Mouse (Mus musculus) hindlimb bud, embryonic 11.5 days (tissue): ENCODE data around the gene Gad1.

ENCODE experiments used
- DNase-seq: peaks from one replicate; pipeline ENCODE4 v3.0.0-alpha.2; 2012; ENCODE audit warnings: low read depth, low spot score; ENCODE audit errors: extremely low spot score

Gene Gad1

DNA sequence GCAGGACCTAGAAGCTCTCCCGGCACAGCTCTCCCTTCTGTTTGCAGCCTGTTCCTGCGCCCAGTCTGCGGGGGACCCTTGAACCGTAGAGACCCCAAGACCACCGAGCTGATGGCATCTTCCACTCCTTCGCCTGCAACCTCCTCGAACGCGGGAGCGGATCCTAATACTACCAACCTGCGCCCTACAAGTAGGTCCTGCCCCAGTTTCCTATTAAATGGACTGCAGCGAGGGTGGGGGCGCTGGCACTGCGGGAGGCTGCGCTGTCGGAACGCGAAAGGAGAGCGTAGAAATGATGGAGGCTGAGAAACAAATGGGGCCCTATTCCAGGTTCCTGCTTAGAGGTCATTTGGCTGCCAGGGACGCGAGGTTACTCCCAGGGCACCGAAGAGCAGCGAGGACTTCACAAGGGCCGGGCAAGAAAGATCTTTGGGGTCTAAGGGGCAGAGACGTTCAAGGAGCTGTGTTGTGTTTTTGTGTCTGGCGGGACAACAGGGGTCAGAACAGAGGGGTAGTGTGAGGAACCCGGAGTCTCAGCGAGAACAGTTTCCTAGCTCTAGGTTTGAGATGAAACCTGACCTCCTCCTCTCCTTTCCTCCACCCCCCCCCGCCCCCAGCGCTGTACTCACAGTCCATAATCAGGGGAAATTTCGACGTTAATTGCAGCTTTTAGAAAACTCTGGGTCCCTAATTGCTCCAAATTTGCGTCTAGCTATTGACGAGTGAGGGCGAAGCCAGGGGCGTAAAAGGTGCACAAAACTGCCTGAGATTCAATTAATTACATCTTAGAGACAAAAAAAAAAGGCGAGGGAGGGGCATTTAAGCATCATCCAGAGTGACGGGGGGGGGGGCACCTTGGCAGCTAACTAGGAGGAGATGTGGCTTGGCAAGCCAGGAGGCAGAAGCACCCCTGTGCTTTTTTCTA, 11.1 kb downstream of the Gad1 start:
- no peak for DNase-seq

DNA sequence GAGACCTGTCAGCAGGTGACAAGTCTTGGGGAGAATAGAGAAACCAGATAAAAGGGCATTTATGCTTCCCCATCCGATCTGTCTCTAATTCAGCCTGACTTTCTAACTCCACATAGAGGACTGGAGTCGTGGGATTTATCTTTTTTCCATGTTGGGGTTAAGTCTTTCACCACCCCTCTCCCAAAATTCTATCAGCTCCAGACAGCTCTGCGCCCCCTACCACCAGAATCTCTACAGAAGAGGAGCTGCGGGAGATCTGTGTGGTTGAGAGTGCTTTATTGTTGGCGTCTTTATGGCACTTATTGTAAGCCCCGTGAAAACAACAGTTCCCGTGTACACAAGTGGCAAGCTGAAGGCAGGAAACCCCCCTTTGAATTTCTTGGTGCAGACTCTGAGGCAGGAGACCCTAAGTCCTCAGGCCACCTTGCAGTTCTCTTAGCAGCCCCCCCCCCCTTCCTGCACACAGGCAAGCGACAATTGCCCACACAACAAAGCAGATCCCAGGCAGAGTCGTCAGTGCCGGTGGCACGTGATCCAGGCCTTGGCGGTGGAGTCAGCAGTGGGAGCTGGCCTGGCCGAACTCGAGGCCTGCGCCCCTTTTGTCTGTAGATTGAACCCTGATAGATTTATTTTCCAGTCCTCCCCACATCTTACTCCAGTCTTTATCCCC, 11.9 kb downstream of the Gad1 start:
- DNase-seq: no peak

DNA sequence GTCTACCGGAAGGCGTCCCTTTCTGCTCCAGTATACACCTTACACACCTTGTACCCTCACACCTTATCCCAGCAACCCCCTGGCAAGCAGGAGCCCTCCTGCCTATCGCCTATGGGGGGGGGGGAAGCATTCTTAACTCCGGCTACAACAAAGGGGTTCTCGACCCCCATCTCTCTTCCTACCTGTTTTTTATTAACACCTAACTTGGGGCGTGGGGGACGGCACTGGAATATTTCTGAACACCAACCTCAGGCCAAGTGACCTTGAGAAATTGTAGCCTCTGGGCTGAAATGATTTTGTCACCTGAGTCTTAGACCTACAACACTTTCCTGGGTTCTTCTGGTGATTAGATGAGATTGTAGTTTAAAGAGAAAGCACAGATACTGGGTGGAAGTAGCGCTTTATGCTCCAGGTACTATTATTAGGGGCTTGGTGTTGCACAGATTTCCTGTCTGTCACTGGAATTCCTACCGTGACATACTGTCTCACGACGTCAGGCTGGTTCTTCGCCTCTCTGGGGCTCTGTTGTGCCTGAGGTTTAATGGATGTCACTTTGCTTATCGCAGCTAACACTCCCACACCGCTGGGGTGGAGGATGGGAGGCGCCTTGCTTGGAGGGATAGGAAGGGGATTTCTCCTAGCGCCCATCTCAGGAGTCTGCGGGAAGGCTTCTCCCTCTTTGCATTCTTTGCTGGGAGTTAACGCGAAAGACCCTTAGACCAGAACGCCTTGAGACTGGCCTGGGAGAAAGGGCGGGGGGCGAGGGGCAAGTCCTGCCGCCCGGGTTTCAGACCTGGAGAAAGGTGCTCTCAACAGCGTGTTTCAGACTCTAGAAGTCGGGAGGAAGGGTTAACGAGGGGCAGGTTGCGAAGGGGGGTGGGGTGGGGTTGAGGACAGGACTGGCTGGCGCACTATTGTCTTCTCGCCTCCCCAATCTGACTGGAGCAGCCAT, 13.1 kb downstream of the Gad1 start:
- DNase-seq: no peak

DNA sequence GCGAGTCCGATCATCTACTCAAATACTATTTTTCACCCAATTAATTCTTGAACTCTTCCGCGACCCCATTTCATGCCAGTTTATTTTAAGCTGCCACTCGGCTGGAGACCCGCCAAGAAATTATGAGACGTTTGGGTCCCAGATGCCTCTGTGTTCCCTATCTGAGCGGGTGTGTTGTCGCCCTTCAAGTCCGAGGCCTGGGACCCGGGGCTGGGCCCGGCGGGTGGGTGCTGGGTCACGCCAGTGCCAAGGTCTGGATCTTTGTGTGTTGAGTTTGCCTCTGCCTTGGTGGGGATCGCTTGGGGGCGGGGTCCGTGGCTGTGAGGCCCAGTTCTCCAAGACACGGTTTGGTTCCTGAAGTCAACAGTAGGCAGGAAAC, 13.7 kb downstream of the Gad1 start:
- DNase-seq: no peak

DNA sequence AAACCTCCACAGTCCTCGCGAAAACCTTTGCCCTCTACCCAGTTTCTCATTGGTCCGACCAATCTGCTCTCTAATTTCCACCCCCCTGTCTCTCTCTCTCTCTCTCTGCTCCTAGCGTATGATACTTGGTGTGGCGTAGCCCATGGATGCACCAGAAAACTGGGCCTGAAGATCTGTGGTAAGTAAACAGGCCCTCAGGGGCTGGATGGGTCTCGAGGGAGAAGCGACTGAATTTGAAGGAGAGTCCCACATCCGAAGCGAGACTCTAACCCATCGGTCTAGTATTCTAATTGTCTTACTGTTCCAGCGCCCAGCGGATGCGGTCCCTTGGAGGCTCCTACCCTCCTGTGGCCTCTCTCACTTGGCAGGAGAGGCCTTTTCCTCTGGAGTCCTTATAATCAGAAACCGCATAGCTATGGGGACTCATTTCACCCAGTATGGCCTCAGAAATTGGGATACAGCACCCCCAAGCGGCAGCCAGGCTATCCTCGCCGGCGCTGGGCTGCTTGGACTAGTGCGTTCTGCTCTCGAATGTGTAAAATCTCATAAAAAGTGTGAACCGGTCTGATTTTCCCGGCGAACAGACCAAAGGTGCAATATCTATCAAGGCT, 14.3 kb downstream of the Gad1 start:
- no peak for DNase-seq

DNA sequence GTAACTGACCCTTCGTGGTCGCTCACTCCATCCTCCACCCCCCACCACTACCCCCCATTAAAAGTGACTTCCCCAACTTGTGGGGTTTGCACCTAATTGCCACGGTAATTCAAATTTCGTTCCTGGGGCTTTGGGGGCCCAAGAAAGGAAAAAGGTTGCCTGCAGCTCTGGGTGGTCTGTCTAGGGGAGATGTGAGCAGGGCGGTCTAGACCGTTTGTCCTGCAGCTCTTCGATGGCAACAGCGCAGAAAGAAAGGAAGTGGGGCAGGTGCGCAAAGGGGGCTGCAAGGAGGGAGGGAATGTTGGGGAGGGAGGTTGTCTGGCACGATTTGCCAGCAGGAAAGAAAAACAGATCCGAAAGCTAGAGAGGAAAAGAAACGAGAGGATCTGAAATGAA, 14.8 kb downstream of the Gad1 start:
- no peak for DNase-seq

DNA sequence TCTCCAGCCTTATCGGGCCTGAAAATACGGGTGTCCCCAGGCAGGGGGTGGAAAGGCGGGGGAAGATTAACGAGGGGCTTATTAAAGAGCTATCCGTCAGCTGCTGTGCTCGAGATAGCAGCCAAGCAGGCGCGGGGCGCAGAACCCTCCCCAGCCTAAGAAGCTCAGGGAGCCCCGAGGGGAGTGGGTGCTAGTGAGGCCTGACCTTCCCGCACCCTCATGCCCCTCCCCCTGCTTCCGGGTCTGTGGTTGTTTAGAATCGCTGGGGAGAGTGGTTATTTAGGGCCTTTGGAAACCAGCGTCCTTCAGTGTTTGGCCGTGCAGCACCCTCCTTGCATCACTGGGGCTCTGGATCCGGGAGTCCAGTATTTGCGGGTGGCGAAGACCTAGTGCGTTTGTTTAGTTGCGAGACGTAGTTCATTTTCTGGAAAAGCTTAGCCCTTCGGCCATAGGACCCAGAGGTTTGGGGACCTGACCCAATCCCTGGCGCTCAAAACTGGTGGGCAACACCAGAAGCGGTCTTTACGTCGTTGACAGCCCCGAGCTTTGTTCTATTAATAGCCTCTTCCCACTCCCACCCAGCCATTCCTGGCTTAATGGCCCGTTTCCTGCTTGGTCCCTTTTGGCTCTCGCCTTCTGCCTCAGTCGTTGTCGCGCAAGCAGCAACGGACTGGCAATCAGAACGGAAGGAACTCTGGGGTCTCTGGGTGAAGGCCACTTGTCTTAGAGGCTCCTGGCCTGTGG, 15.5 kb downstream of the Gad1 start:
- DNase-seq: no peak

DNA sequence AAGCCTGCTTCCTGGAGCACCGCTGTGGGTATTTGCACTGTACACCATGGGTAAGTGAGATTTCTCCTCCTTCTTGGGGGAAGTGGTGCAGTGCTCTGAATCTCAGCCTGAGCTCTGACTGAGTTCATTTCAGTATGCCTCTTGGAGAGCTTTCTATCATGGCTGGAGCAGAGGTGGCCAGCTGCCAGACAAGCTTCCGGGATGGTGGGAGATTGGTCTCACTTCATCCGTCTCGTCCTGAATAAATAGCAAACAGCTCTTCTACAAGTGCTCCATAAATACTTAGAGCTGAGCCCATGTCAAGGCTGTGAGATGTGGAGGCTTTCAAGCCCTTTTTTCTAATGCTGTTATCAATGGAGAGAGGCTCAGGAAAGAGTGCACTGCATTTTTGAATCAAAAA, 18.8 kb downstream of the Gad1 start:
- no peak for DNase-seq

DNA sequence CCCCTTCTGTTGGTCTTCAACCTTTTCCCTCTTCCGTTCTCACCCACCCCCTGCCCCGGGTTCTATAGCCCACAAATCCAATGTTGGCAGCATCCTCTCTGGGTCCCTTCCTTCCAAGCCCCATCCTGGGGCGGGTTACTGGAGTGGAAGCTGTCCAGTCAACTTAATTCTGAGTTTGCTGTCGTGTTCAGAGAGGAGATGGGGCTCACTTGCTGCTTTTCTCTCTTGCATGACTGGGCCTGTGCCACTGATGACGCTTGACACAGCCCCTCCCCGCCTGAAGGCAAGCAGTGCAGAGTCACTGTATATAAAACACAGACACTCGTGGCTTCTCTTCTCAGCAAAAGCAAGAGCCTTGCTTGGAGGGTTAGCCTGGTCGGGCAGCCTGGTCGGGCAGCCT, 19.4 kb downstream of the Gad1 start:
- no peak for DNase-seq

DNA sequence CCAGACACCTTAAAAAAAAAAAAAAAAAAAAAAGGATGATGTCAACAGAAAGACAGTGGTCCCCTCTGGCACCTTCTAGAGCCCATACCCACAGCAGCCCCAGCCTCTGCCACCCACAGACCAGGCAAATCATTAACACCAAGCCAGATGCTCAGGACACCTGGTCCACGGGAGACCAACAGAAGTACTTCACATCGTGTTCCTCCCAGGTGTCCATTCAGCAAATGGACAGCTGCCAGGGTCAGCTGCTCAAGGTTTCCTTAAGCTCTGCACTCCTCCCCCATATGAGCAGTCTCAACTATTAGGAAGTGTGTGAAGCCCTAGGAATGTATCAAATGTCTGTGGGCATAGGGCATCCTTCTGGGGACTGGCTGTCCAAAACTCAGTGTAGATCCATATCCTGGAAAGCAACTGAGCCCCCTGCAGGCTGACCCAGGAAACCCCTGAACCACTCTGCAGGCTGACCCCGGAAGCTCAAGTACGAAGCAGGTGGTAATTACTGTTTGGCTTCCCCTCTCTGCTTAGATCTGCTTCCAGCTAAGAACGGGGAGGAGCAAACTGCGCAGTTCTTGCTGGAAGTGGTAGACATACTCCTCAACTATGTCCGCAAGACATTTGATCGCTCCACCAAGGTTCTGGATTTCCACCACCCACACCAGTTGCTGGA, 20.8 kb downstream of the Gad1 start:
- no peak for DNase-seq

DNA sequence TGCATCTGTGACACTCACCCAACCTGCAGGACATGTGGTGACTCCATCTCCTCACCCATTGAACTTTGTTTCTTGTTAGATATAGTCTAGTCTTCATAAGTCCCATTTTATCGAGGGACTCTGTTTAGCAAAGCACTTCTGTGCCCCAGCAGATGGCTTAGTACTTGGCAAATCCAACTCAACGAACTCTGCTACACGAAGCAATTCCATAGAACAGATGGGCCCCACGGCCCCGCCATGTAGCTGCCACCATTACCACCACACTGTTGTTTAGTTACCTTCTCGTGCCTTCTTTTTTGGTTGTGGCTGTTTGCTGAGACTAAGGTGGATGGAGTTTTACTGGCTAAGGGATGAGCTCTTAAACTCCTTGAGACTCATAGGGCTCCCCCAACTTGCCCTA, 35.3 kb downstream of the Gad1 start:
- DNase-seq: no peak

DNA sequence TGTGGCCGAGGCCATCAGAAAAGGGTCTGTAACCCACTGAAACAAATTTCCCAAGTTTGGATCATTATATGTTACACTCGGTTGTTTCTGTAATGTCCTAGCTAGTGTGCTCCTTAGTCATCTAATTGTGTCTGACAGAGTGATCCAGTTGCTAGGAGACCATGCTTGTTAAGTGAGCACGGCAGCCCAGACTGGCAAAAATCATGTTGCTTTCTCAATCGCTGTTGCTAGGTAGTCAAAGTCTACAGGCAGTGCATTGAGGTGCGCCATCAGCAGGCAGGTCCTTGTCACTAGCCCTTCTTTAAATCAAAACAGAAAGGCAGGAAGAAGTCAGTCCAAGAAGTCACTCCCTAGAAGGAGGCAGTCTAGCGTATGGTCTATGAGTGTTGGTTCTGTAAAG, 39.6 kb downstream of the Gad1 start:
- DNase-seq: no peak

DNA sequence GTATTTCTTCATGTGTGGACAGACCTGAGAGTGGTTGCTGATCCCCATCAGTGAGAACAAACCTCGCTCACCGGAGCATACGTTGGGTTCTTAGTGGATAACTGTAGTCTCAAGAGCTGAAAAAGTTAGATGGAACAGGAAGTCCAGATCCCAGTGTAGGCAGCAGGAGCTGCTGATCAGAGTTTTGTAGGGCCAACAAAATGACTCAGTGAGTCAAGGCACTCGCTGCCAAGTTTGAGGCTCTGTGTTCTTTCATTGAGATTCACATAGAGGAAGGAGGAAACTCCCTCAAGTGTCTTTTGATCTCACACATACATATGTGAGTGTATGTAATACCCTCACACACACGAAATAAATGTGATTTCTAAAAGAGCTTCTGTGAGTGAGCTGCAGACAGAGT, 40.8 kb downstream of the Gad1 start:
- DNase-seq: no peak

DNA sequence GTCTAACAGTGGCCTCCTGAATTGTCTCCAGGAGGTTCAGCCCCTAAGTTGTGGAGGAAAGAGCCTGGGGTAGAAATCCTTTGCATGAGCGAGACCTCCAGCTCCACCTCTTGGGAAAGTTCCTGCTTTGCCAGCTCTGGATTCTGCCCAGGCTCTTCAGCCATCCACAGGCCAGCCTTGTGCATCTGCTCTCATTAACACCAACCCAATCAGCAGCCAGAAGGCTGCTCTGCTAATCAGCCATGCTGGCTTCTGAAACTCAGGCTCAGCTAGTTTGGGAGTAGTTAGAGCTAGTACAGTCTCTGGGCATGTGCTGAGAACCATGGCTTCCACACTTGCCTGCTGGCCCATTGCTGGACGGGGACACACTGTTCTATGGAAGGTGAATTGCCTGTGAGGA, 43.0 kb downstream of the Gad1 start:
- DNase-seq: no peak

DNA sequence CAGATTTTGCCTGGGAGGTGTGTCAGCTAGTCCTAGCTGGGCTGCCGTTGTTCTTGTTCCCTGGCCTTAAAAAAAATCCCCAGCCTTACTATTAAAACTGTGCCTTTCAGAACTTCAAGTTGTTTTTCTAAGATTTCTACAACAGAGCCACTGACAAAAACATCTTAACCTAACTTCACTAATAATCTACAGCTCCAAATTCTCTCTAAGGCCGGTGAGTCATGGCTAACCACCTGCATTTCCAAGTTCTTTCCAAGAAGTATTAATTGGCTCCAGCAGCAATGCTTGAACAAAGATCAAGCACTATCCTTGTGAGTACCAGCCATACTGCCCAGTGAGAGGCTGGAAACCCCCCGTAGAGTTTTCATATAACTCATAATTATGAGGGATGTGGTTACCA, 56.9 kb downstream of the Gad1 start:
- no peak for DNase-seq

DNA sequence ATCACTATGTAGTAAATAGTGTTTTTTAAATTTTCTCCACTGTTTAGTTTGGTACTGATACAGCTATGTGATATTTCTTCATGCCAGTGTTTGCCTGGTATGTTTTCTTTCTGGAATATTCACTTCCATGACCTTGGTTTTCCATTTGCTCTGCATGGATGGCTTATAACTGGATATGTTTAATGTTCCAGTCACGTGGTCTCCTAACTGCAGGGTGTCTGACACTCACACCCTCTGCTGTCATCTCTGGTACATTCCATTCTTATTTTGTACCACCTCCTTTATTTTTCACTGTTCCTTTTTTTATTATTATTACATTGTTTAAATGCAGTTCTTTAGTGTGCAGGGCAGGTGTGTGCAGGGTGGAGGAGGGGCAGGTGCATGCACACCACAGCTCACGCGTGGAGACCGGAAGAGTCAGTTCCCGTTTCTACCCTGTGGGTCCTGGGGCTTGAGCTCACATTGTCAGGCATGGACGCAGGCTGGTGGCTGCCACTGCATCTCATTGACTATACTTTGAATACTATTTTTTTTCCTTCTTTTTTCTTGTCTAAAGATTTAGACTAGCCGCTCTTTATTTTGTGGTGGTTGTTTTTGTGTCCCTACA, 62.0 kb downstream of the Gad1 start:
- DNase-seq: no peak

DNA sequence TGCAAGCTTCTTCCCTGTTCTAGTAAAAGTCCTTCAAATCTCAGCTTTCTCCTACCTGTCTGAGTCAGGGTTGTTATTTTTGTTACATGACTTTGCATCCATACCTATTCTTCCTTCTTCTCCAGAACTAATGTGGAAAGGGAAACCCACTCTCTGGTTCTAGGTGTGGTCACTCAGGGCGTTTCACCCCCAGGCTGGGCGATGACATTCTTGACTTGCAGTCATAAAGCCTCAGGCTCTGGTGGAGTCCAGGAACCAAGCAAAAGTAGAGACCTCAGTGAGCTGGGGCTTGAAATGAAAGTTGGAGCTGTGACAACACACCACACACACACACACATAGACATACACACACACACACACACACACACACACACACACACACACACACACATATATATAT, 63.2 kb downstream of the Gad1 start:
- no peak for DNase-seq

DNA sequence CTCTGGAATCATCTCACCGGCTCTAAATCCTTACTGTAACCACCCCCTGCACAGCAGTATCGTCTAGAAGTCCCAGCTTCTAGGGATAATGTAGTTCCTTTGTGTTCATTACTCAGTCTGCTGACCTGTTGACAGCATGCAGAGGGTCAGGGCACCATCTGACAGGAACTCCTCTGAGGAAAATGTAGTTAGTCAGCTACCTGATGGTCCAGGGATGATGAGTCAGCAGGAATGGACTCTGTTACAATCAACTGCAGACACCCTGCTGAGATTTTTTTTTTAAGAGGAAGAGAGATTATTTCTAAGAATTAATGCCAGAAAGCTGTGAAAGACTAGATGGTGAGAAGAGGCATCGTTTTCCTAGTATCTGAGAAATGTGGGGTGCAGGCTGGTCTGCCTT, 63.7 kb downstream of the Gad1 start:
- DNase-seq: no peak

DNA sequence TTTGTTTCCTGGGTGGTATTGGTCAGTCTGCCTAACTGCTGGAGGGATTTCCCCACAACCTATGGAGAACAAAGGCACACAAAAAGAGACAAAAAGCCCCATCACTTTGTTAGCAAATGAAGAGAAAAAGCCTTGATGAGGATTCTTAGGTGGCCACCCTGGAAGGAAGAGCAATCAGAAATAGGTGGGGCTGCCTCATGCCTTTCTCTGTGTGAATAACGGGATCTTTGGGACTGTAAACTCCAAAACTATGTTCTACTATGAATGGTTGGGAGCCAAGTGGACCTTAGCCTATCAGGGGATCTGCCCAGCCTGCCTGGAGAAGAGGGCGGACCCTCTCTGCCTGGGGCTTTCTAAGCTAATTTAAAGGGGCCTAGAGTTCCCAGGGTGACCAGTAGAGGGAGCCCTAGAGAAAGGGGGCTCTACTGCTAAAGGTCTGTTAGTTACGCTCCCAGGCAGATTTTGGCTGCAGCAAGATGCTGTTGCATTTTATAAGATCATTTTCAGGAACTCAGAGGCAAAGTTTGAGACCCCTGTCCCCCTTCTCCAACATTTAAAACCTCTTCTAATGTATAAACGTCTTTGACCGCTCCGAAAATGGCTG, 66.5 kb downstream of the Gad1 start:
- DNase-seq: no peak
